Mouse (Mus musculus): Measurements from ENCODE around the gene Dnajc4.
A peak's percentile ranks its signal among the peaks of the same experiment; 100 is the strongest.

Gene Dnajc4

DNA sequence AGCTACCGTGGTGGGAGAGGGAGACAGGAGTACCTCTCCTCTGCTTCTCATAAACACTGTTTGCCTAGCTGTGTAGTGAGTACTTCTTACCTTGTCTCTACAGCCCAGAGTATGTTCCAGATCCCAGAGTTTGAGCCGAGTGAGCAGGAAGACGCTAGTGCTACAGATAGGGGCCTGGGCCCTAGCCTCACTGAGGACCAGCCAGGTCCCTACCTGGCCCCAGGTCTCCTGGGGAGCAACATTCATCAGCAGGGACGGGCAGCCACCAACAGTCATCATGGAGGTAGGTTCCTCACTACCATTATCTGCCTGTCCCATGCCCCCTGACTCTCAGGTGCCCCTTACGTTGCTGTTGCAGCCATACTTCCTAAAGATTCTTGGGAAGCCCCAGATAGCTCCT is 49.6 kb downstream of the Dnajc4 start:
- no peak for DNase-seq

DNA sequence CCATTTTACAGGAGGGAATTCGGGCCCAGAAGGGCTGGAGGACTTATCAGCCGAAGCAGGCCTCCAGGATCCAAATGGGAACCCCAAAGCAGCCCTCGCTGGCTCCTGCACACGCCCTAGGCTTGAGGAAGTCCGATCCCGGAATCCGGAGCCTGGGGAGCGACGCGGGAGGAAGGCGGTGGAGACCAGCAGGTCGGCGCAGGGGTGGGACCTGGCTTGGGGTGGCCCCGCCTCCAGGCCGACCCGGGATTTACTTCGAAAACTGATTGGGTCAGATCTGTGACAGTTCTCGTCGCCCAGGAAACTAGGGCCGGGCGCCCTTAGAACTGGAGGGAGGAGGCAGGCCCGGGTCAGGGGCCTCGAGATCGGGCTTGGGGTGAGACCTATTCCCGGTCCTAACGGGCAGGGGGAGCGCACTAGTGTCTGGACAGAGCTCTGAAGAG is 50.1 kb downstream of the Dnajc4 start, which contains the start of gene Gpr137:
TSS of gene Gpr137 (minus strand) at position 232 of the 443 bp plus-strand sequence.
- peak; percentile 93 for DNase-seq

DNA sequence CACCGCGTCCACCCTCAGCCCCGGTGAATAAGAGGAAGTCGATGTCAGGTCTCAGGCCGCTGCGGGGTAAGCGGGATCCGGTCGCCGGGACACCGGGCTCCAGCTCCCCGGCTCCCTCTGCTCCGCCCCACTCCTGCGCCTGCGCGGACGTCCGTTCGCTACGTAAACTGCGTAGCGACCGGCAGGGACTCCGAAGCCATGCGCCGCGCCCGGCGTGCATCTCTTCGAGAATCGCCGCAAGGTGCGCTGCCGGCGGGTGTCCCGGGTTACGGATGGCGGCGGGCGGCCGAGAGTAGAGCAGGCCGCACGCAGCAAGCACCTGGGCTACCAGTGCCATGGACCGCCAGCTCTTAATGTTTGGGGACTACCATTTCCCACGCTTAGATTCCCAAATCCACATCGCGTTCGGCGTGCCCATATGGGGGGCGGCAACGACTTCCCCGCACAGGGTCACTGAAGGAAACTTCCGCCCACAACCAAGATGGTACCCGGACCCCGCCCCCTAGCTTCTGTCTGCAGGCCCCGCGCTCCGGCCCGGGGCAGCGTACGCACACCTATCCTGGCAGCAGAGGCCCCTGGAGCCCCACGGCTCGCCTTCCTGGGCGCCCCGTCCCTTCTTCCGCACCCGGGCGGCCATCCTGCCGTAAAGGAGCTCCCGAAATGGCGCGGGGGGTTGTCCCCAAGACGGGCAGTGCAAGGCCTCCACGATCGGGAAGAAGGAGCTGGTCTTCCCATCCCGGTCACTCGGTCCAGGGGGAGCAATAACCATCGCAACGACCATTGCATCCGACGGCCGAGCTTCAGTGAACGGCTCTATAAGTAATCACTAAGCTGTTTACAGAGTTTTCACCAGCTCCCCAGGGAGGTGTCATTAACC is 50.8 kb downstream of the Dnajc4 start, which contains the start of gene Bad:
TSS of gene Bad (plus strand) at position 490 of the 877 bp plus-strand sequence.
- DNase-seq, result peak; percentile 95

DNA sequence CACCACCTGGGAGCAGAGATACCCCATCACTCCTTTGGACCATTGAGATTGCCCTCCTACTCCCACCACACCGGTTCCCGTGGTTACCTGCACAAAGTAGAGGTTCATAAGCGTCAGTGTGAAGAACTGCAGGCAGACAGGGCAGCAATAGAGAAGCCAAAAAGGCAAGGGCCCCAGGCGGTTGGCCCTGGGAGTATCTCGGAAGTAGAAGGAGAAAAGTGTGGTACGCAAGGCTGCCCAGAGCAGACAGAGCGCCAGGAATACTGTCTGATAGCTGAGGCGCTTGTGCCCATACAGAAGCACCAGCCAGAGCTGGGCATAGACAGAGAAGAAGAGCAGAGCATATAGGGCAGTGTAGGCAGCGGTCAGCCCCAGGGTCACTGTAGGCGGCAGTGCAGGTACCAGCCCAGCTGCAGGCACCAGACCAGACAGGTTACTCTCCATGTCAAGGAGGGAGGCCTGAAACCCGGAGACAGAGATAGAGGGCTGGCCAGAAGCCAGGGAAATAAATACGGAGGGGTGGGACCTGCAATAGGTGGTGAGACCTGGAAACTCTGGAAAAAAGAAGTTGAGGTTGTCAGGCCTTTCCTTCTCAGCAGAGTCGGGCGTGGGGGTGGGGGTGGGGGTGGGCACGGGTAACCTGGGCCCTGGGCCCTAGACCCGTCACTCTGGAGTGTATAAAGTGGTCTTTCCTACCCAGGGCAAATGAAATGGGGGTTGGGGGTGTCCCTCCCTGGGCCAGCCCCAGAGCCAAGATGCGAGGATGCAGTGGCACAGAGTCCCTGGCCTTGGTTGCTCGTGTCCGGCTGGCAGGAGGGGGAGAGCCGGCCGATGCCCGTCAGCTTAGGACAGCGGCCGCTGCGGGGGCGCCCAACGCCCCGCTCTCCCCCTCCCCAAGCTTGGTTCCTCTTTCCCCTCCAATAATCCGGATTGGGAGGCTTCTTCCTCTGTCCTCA is 51.7 kb downstream of the Dnajc4 start:
- peak; percentile 52 for DNase-seq

DNA sequence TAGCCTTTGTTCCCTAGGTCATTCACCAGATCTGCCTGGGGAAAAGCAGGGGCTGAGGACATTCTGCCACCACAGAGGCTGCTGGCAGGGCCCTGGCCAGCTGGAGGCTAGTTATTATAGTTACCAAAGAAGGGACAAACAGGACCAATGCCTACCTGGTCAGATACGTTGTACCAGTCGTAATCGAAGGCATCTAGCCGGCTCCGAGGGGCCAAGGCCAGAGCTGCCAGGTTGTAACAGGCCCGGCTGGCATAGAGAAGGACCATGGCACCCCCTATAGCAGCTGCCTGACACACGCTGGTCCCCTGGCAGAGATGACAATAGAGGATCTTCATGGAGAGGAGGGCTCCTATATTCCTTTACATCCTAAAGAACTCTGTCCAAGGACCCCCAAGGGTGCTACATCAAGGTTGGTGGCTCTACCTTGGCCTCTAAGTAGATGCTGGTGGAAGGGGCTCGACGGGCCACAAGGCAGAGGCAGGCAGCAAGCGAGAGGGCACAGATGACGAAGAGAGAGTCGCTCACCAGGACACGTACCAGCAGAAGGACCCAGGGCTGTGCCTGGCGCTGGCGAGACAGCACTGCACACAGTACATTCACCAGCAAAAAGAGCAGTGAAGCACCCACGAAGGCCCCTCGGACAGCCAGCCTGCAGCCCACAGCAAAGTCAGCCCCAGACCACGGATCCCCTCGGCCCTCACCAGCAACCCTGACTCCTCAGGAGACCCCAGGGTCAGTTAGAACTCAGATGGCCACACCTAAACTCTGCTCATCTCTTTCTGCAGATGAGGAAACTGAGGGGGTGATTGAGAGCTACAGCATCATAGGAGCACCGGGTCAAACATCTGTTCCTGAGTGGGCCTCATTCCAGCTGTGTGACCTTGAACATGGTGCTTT is 53.0 kb downstream of the Dnajc4 start:
- peak; percentile 41 for DNase-seq

Data from cerebellum, adult 8-10 months (tissue).